Mouse (Mus musculus): ENCODE measurements around the gene Tex9. TPM values are rescaled to one million over a fixed set of nuclear protein-coding genes. Genes with fewer than 3 reads are reported as not detected.
A peak's percentile ranks its signal among the peaks of the same experiment; 100 is the strongest.

The Tex9 gene
- polyA plus RNA-seq, 1 experiment from 2014 or later = 32.6 TPM

DNA sequence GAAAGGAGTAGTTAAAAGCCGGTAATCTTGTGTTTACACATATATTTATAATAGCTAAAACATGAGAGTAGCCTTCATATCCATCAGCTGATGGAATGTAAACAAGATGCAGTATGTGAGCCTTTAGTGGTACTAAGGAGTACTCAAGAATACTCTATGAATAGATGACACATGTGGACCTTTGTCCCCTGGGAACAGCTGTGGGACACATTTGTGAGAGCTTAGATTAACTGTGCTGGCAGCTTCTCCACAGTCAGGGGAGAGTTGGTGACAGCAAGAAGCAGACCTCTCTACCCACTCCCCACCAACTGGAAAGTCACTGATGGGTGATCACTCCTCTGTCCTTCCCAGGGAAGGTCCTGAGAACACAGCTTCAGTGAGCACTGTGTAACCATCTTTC lies 41.6 kb downstream of the Tex9 start:
- no peak for ATAC-seq (replicated peaks)
- H3K27ac ChIP-seq = no peak overlapping the region
- WGBS = 96% methylated on average over 1 of the region's 1 CpGs
- H3K4me2 ChIP-seq = no peak overlapping the region
- H3K36me3 ChIP-seq (replicated peaks) = no peaks in the 10 kb centered on the region
- no peaks in the 10 kb centered on the region for H3K9me3 ChIP-seq
- H3K4me3 ChIP-seq = no peak overlapping the region
- no peak overlapping the region for H3K9ac ChIP-seq
- H3K27me3 ChIP-seq (replicated peaks) = no peaks in the 10 kb centered on the region
- no peaks in the 10 kb centered on the region for H3K4me1 ChIP-seq

DNA sequence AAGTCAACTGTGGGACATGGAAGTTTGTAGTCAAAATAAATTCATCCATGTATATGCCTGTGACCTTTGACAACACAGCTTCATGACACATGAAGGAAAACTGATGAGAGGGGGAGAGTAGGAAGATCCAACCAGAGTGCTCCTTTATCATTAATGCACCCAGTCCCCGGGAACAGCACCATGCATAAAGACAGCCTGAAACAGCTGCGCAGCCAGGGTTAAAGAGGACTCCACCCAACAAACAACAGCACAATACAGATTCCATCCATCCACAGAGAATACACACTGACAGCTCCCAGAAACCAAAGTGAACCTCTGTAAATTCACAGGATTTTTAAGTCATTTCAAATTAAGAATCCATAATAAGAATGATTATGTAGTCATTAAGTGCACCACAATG lies 42.2 kb downstream of the Tex9 start:
- no peak overlapping the region for H3K4me2 ChIP-seq
- no peak overlapping the region for H3K9ac ChIP-seq
- H3K4me3 ChIP-seq = no peak overlapping the region
- no peaks in the 10 kb centered on the region for H3K27me3 ChIP-seq (replicated peaks)
- H3K27ac ChIP-seq = no peak overlapping the region
- 80% methylated on average over 2 of the region's 2 CpGs for WGBS
- no peak for ATAC-seq (replicated peaks)
- no peaks in the 10 kb centered on the region for H3K36me3 ChIP-seq (replicated peaks)
- no peaks in the 10 kb centered on the region for H3K4me1 ChIP-seq
- H3K9me3 ChIP-seq = no peaks in the 10 kb centered on the region

DNA sequence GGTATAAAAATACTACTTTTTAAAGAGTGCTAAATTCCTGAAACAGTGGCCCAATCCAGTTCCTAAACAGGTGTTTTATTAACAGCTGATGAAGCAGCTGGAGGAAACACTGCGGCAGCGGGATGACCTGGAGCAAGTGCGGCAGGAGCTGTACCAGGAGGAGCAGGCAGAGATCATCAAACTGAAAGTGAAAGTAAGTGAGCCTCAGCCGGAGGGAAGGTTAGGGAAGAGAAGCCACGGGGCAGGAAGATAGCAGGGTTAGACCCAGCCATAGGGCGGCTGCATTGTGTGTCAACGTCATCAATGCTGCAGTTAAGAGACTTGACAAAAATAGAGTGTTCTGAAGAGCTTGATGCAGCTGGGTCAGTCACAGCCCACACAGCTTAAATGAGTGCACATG lies 42.6 kb downstream of the Tex9 start:
- no peaks in the 10 kb centered on the region for H3K4me1 ChIP-seq
- 88% methylated on average over 7 of the region's 7 CpGs for WGBS
- no peak overlapping the region for H3K4me3 ChIP-seq
- H3K27ac ChIP-seq = no peak overlapping the region
- H3K27me3 ChIP-seq (replicated peaks) = no peaks in the 10 kb centered on the region
- no peak overlapping the region for H3K4me2 ChIP-seq
- H3K36me3 ChIP-seq (replicated peaks) = no peaks in the 10 kb centered on the region
- no peak overlapping the region for H3K9ac ChIP-seq
- H3K9me3 ChIP-seq = no peaks in the 10 kb centered on the region
- no peak for ATAC-seq (replicated peaks)

DNA sequence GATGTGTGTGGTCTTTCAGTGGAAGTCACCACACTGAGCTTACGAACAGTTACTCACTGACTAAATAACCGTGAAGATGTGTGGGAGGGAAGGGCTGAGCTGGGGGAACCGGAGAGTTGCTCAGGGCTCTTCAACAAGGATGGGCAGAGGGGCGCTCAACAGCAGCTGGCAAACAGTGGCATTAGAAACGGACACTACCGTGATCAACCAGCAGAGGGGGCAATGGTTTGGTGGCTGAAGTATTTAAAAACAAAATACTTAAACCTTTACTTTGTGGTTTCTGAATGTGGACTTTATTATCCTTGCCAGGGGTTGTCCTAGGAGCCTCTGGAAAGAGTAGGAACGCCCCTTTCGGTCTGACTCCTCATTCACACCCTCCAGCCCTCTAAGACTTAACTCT lies 44.0 kb downstream of the Tex9 start:
- Histone ChIP-seq H3K27me3 (replicated peaks) (no peaks in the 10 kb centered on the region), H3K4me2 (no peak overlapping the region), H3K9ac (no peak overlapping the region), H3K9me3 (no peaks in the 10 kb centered on the region), H3K36me3 (replicated peaks) (no peaks in the 10 kb centered on the region), H3K27ac (no peak overlapping the region), H3K4me3 (no peak overlapping the region), H3K4me1 (no peaks in the 10 kb centered on the region)
- ATAC-seq (replicated peaks) = no peak
- WGBS = 57% methylated on average over 8 of the region's 8 CpGs

DNA sequence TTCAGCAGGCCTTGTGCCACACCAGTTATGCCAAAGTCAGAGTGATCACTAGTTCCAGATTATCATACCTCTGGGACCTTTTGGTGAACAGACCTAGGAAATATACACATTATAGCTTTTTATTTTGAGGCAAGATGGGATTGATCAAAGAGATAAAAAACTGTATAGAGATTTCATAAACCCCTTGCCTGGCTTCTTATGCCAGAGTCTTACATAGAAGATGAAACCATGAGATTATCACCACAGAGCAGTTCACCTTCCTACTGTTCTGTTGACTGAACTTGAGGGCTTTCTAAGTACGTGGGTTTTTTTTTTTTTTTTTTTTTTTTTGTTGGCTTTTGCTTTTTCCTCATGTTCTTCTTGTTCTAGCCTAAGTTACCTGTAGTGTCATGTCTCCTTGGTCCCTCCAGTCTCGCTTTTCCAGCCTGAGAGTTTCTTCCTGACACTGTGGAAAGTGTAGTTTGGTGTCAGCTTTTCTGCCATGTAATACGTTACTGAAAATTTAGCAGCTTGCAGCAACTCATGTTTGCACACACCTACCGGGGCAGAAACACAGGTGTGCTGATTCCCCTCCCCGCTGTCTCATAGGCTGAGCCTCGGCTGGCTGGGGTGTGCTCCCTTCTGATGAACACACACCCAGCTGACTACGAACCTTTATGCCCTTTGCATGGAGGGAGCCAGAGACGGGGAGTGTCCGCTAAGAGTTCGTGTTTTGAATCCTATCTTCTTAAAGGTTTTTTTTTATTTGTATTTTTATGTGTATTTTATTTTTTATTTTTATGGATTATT lies 49.9 kb downstream of the Tex9 start:
- no peak overlapping the region for H3K9ac ChIP-seq
- no peaks in the 10 kb centered on the region for H3K36me3 ChIP-seq (replicated peaks)
- H3K9me3 ChIP-seq = no peaks in the 10 kb centered on the region
- ATAC-seq (replicated peaks) = no peak
- H3K4me3 ChIP-seq = no peak overlapping the region
- no peak overlapping the region for H3K4me2 ChIP-seq
- H3K27me3 ChIP-seq (replicated peaks) = no peaks in the 10 kb centered on the region
- WGBS = 93% methylated on average over 10 of the region's 10 CpGs
- peaks cover 12% of the 10 kb centered on the region for H3K4me1 ChIP-seq
- H3K27ac ChIP-seq = no peak overlapping the region

DNA sequence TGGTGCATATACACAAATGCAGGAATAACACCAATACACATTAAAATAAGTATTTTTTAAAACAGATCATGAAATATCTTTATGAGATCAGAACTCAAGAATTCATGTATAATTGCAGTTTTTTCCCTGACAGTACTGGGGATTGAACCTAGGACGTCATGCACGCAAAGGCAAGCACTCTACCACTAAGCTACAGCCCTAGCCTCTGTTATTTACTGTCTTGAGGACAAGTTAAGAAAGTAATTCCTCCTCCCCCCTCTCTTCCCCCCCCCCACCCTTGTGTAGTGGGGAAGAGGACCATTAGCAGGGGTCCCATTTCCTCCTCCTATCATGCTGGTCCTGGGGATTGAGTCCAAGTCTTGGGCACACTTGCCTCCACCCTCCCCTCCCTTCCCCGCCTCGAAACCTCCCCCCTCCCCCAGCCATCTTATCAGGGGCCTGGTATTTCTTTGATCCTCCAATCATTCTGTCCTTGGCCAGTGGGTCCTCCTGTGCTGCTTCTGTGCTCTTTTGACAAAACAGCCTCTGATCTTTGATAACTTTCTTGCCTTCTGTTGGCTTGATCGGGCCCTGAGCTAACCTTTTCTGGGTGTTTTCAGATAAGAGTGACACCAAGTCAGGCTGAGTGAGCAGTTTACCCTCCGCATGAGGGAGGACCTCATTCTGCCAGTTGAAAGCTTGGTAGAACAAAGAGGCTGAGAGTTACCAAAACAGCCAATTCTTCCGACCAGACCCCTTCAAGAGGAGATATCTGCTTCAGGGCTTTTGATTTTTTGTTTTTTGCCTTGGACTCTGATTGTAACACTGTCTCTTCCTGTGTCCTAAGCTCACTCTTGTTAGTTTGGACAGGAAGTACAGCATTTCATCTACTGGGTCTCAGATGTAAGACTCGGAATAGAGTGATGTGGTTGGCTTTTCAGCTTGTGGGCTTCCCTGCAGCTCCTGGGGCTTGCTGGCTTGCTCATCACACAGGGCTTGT lies 50.8 kb downstream of the Tex9 start:
- H3K9ac ChIP-seq = no peak overlapping the region
- no peak overlapping the region for H3K4me2 ChIP-seq
- WGBS = 79% methylated on average over 8 of the region's 8 CpGs
- no peaks in the 10 kb centered on the region for H3K27me3 ChIP-seq (replicated peaks)
- H3K4me1 ChIP-seq = peaks cover 12% of the 10 kb centered on the region
- no peak for ATAC-seq (replicated peaks)
- H3K27ac ChIP-seq = no peak overlapping the region
- no peaks in the 10 kb centered on the region for H3K36me3 ChIP-seq (replicated peaks)
- H3K4me3 ChIP-seq = no peak overlapping the region
- no peaks in the 10 kb centered on the region for H3K9me3 ChIP-seq

DNA sequence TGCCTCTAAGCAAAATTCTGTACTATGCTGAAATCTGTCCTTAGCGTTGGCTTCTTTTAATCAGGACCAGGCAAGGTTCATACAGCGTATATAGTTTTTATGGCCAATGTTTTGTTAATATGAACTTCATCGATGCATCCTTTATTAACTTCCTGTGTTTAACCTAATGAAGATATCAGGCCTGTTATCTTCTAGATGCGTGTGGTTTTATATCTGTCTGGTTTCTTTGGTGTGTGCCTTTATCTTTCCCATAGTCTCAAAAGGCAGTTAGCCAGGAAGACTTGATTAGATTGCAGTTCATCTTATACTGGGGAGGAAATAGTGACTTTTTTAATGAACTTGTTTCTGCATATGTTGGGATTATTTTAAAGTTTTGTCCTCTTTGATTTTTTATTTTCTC lies 51.7 kb downstream of the Tex9 start:
- WGBS = 96% methylated on average over 4 of the region's 4 CpGs
- no peak overlapping the region for H3K4me3 ChIP-seq
- H3K4me1 ChIP-seq = peaks cover 12% of the 10 kb centered on the region
- H3K9ac ChIP-seq = no peak overlapping the region
- H3K27me3 ChIP-seq (replicated peaks) = no peaks in the 10 kb centered on the region
- H3K9me3 ChIP-seq = no peaks in the 10 kb centered on the region
- no peak overlapping the region for H3K4me2 ChIP-seq
- no peak overlapping the region for H3K27ac ChIP-seq
- H3K36me3 ChIP-seq (replicated peaks) = no peaks in the 10 kb centered on the region
- ATAC-seq (replicated peaks) = no peak

DNA sequence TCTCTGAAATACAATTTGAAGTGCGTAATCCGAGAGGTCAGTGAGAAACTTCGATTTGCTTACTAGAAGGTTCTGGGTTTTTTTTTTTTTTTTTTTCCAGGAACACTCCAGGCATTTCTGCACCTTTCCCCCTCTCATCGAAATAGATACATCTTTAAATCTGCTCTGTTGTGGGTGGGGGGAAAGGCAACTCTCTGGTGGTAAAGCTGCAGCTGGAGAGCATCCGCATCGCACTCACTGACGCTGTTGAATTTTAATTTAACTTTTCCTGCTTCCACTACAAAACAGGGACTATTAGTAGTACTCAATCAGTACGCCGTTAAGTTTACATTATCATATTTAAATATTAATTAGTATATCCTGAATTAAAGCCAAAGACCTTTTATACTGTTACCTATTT lies 53.3 kb downstream of the Tex9 start:
- Histone ChIP-seq H3K9me3 (no peaks in the 10 kb centered on the region), H3K36me3 (replicated peaks) (no peaks in the 10 kb centered on the region), H3K9ac (peak overlapping the region; percentile 45), H3K4me1 (peaks cover 12% of the 10 kb centered on the region), H3K27ac (no peak overlapping the region), H3K4me3 (peak overlapping the region; percentile 59), H3K4me2 (peak overlapping the region; percentile 99), H3K27me3 (replicated peaks) (no peaks in the 10 kb centered on the region)
- peak; percentile 25; the same call in 1 of the 2 replicates for ATAC-seq (replicated peaks)
- under 1% methylated on average over 9 of the region's 9 CpGs for WGBS

DNA sequence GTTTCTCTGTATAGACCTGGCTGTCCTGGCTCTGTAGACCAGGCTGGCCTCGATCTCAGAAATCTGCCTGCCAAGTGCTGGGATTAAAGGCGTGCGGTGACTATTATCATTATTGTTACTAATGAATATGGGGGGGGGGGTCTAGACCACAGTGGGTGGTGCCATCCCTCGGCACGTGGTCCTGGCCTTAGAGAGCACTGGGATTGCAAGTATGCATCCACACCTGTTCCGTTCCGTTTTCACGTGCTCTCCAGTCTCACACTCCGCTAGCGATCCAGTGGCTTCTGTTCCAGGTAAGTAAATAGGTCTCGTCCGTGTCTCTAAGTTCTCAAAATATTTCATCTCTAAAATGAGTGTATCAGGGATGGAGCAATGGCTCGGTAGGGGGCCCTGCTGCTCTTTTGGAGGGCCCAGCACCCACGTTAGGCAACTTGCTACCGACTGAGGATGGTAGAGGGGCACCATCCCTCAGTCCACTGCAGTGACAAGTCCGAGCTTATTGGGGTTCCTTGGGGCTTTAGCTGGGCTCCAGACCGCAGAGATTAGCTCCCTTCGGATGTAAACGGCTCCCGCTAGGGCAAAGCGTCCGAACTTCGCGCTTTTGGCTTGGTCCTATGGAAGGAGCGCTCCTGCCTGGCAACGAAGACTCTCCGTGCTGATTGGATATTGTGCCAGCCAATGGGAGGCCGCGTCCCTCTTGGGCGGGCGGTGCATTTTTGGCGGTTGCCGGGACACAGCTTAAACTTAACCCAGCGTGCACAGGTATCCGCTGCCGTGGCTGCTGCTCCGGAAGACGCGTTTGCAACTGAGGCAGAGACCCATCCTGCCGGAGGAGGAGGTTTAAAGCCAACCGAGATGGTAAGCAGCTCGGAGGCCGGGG lies 54.0 kb downstream of the Tex9 start, which contains the start of gene Mns1:
Gene Mns1, plus strand, starts transcription at position 190 of the 880 bp plus-strand sequence.
- Histone ChIP-seq H3K9me3 (no peaks in the 10 kb centered on the region), H3K27me3 (replicated peaks) (no peaks in the 10 kb centered on the region), H3K4me1 (peaks cover 12% of the 10 kb centered on the region), H3K4me2 (peak within 1 kb of the TSS; percentile 99), H3K4me3 (peak within 1 kb of the TSS; percentile 59), H3K9ac (peak within 1 kb of the TSS; percentile 45), H3K36me3 (replicated peaks) (no peaks in the 10 kb centered on the region), H3K27ac (no peak within 1 kb of the TSS)
- under 1% methylated on average over 43 of the region's 43 CpGs for WGBS
- ATAC-seq (replicated peaks) = peak; percentile 100

DNA sequence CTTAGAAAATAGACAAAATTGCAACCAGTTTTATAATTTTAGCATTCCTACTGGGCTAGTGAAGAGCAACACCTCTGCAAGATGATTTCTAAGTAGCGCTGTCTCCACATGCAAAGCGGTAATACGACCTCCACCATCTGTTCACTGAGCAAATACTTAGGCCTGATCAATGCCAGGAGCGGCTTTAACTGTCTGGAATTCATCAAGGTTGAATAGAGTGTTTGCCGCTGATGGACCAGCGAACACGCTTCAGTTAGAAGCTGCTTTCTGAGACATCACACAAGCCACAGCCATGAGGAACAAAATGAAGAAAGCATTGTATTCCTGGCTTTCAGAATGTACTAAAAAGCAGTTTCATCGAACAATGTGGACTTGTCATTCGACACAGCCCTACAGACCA lies 57.1 kb downstream of the Tex9 start:
- WGBS = 49% methylated on average over 9 of the region's 9 CpGs
- no peak overlapping the region for H3K9ac ChIP-seq

DNA sequence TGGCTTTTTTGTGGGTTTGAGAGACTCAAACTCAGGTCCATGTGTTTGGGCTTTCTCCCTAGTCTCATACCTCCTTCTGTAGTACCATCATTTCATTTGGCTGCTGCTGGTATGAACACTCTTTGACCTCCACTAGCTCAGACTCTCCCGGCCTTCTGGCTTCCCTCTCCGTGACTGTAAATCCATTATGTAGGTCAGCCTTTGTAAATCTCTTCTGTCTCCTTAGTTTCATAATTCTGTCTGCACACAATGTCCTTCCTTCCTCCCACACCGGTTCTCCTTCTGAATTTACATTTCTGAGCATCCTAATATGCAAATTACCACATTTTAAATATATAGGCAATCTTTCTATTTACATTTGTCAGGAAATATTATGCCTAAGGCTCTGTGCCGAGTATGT lies 64.2 kb downstream of the Tex9 start:
- Histone ChIP-seq H3K4me1 (peaks cover 5% of the 10 kb centered on the region; the same call in 1 of the 2 replicates), H3K9ac (no peak overlapping the region), H3K4me3 (no peak overlapping the region), H3K36me3 (replicated peaks) (no peaks in the 10 kb centered on the region), H3K27ac (no peak overlapping the region), H3K4me2 (no peak overlapping the region), H3K9me3 (no peaks in the 10 kb centered on the region), H3K27me3 (replicated peaks) (no peaks in the 10 kb centered on the region)
- ATAC-seq (replicated peaks) = no peak
- WGBS = 70% methylated on average over 4 of the region's 4 CpGs

More for the DNA sequence above, 57.1 kb downstream of the Tex9 start:
- H3K27ac ChIP-seq = no peak overlapping the region
- H3K27me3 ChIP-seq (replicated peaks) = no peaks in the 10 kb centered on the region
- no peak overlapping the region for H3K4me3 ChIP-seq
- H3K4me2 ChIP-seq = no peak overlapping the region
- H3K36me3 ChIP-seq (replicated peaks) = no peaks in the 10 kb centered on the region
- no peak for ATAC-seq (replicated peaks)
- peaks cover 12% of the 10 kb centered on the region for H3K4me1 ChIP-seq
- H3K9me3 ChIP-seq = no peaks in the 10 kb centered on the region

Data from midbrain, embryonic 15.5 days (tissue).